Mouse (Mus musculus): ENCODE results near the gene Hist2h2bb.

GRCm38 (mm10) chr3:96236834-96237334 is 32.7 kb upstream of the Hist2h2bb start:
- no peak for TF ChIP-seq CTCF (IDR thresholded peaks at IDR 0.05; ENCODE audit: low read depth, low read length)
- no peak for TF ChIP-seq POLR2A (IDR thresholded peaks at IDR 0.05; ENCODE audit: borderline replicate concordance, low read depth, low read length)

Measured in bone marrow macrophage, adult 2 months (primary cell).